Mouse (Mus musculus): ENCODE results near the gene Hdac9. TPM values are rescaled to one million over a fixed set of nuclear protein-coding genes. Genes with fewer than 3 reads are reported as not detected.
"Not testable (repeated sequence)": the region's sequence is repeated elsewhere in the genome, so short reads cannot be mapped to it uniquely, and the experiment has no call there.

The Hdac9 gene
- total and polyA plus RNA-seq, 3 experiments, result 0.03 to 0.19 TPM; not detected in 1

GRCm38 (mm10) chr12:34009796-34010195, 907.1 kb downstream of the Hdac9 start:
- not testable (repeated sequence) for H3K36me3 ChIP-seq (ENCODE audit: control insufficient read depth in 1 of 2, insufficient read depth in 2 of 2, low read length in 2 of 2); H3K27ac ChIP-seq (ENCODE audit: control insufficient read depth, low read depth, low read length); H3K4me3 ChIP-seq (ENCODE audit: control insufficient read depth in 1 of 2, insufficient read depth in 1 of 2, low read depth in 2 of 2, low read length in 2 of 2); H3K4me1 ChIP-seq (ENCODE audit: control insufficient read depth in 1 of 2, insufficient read depth in 2 of 2, low read length in 2 of 2); H3K9me3 ChIP-seq (replicated peaks; ENCODE audit: insufficient read depth, low read length); H3K9ac ChIP-seq (ENCODE audit: control insufficient read depth, low read depth, low read length, poor library complexity, severe bottlenecking); H3K79me2 ChIP-seq (ENCODE audit: control insufficient read depth, insufficient read depth, low read length, poor library complexity); H3K27me3 ChIP-seq (ENCODE audit: control insufficient read depth in 1 of 2, insufficient read depth in 2 of 2, low read length in 2 of 2); DNase-seq (ENCODE audit: low read depth, low spot score)

Other genes starting within 250 kb of the Hdac9 start
- gene Prps1l1, start 67.7 kb upstream of the Hdac9 start, total RNA-seq (2012; rRNA removed), result not detected in 2 replicates
- gene Prps1l1, start 67.7 kb upstream of the Hdac9 start, polyA plus RNA-seq (2012; ENCODE audit: insufficient read depth in 1 of 2, insufficient read length in 2 of 2, low read depth in 1 of 2, low replicate concordance in 2 of 2, missing spikeins in 1 of 2), result not detected
- gene Snx13, start 130.1 kb upstream of the Hdac9 start, total RNA-seq (2012; rRNA removed), result 5.3 and 6.2 TPM in 2 replicates
- 1 to 10 TPM in 1 of 2 experiments, not detected in 1; 7.6 TPM for gene Snx13, start 130.1 kb upstream of the Hdac9 start, polyA plus RNA-seq (2012; ENCODE audit: insufficient read depth in 1 of 2, insufficient read length in 2 of 2, low read depth in 1 of 2, low replicate concordance in 2 of 2, missing spikeins in 1 of 2)